Comparison of ENCODE assay signal across 10 mouse cellular contexts in the genomic region with DNA sequence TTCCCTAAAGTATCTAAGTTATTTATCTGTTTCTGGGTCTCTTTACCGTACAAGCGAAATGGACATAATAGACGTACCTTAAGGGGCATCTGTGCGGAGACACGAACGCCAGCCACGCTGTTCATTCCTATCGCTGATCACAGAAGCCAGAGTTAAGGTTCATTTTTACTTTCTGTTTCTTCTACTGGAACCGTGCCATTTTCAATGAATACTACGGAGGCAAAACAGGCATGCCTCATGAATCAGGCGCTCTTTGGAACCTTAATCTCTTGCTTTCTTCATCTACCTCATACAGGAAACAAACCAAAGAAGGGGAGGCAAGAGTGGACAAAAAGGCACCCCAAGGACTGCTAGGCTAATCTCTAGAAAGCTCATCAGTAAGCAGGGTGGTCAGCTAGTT.
DNase-seq lines count a peak whose midpoint lies in the region; ATAC-seq and TF ChIP-seq lines count a peak whose summit lies in the region.
"Had no signal": no experiment of that assay in that cellular context is flagged by ENCODE, and none has a peak within 500 bp of the region (broad histone marks: within the 10 kb centered on the region; RNA-seq: fewer than 3 reads in every experiment).

No protein-coding gene starts in this region.

- no peaks in the 10 kb centered on the region for H3K27me3 ChIP-seq in kidney, embryonic 14.5 days (ENCODE audit: control insufficient read depth, insufficient read depth, low read length)
- H3K27me3 ChIP-seq in embryonic facial prominence, embryonic 14.5 days (replicated peaks; ENCODE audit: control insufficient read depth, insufficient read depth, low read length) = no peaks in the 10 kb centered on the region
- no peaks in the 10 kb centered on the region for H3K27me3 ChIP-seq in forebrain, embryonic 11.5 days (ENCODE audit: control insufficient read depth, insufficient read depth, low read length)
- H3K27me3 ChIP-seq: CH12.LX had no signal

- no peaks in the 10 kb centered on the region for H3K9me3 ChIP-seq in kidney, embryonic 14.5 days (ENCODE audit: control insufficient read depth, low read length)
- no peaks in the 10 kb centered on the region for H3K9me3 ChIP-seq in embryonic facial prominence, embryonic 14.5 days (ENCODE audit: control insufficient read depth, low read length)
- no peaks in the 10 kb centered on the region for H3K9me3 ChIP-seq in forebrain, embryonic 11.5 days (ENCODE audit: control insufficient read depth, low read length)

- no peak overlapping the region for H3K4me3 ChIP-seq in kidney, embryonic 14.5 days (ENCODE audit: low read length)
- H3K4me3 ChIP-seq in embryonic facial prominence, embryonic 14.5 days (ENCODE audit: low read depth, low read length) = no peak overlapping the region
- no peak overlapping the region for H3K4me3 ChIP-seq in left cerebral cortex, adult 2 months
- no peak overlapping the region for H3K4me3 ChIP-seq in forebrain, embryonic 11.5 days (ENCODE audit: low read depth, low read length)

- ATAC-seq in kidney, embryonic 14.5 days (ENCODE audit: low FRiP score, low TSS enrichment) = no peak
- ATAC-seq in CD4-positive, CD25-positive, alpha-beta regulatory T cell, adult 4 months = peak; percentile 53
- no peak for ATAC-seq in embryonic facial prominence, embryonic 14.5 days (ENCODE audit: low read depth)
- ATAC-seq in megakaryocyte progenitor cell, adult 5-6 weeks (replicated peaks; ENCODE audit: poor library complexity) = peak; percentile 57
- no peak for ATAC-seq in forebrain, embryonic 11.5 days (replicated peaks; ENCODE audit: low FRiP score)

- no peak overlapping the region for H3K27ac ChIP-seq in kidney, embryonic 14.5 days (ENCODE audit: low read depth, low read length)
- 0 out of 2 replicates have a peak overlapping the region, but pooled peaks have one; percentile 24 for H3K27ac ChIP-seq in embryonic facial prominence, embryonic 14.5 days (replicated peaks; ENCODE audit: low read depth, low read length)
- H3K27ac ChIP-seq in left cerebral cortex, adult 2 months = no peak overlapping the region
- no peak overlapping the region for H3K27ac ChIP-seq in forebrain, embryonic 11.5 days (ENCODE audit: low read depth, low read length)
- H3K27ac ChIP-seq: liver, embryonic 14.5 days had no signal

- no peaks in the 10 kb centered on the region for H3K4me1 ChIP-seq in kidney, embryonic 14.5 days (ENCODE audit: control insufficient read depth, insufficient read depth, low read length)
- no peaks in the 10 kb centered on the region for H3K4me1 ChIP-seq in embryonic facial prominence, embryonic 14.5 days (ENCODE audit: control insufficient read depth, insufficient read depth, low read length)
- 0 out of 2 replicates have a peak, but pooled peaks cover 2% of the 10 kb centered on the region for H3K4me1 ChIP-seq in forebrain, embryonic 11.5 days (replicated peaks; ENCODE audit: control insufficient read depth, insufficient read depth, low read length)

- 79% methylated on average over 11 of the region's 11 CpGs for WGBS in kidney, embryonic 14.5 days
- WGBS in embryonic facial prominence, embryonic 14.5 days = 84% methylated on average over 11 of the region's 11 CpGs
- WGBS in forebrain, embryonic 11.5 days = 87% methylated on average over 11 of the region's 11 CpGs

- intact Hi-C loops in left cerebral cortex, adult 2 months (cut with DNase I) = no loop called here

- H3K36me3 ChIP-seq in kidney, embryonic 14.5 days (ENCODE audit: control insufficient read depth, insufficient read depth, low read length) = no peaks in the 10 kb centered on the region
- H3K36me3 ChIP-seq in embryonic facial prominence, embryonic 14.5 days (ENCODE audit: control insufficient read depth, insufficient read depth, low read length) = no peaks in the 10 kb centered on the region
- H3K36me3 ChIP-seq in forebrain, embryonic 11.5 days (ENCODE audit: control insufficient read depth, insufficient read depth, low read length) = no peaks in the 10 kb centered on the region

- peak; percentile 26 for DNase-seq in kidney, adult 11 months
- DNase-seq in embryonic facial prominence, embryonic 14.5 days (ENCODE audit: low spot score) = no peak
- no peak for DNase-seq in left cerebral cortex, adult 2 months (ENCODE audit: extremely low spot score in 1 of 2, low spot score in 2 of 2)
- no peak for DNase-seq in forebrain, embryonic 11.5 days (ENCODE audit: low spot score)
- DNase-seq: cerebellum, adult 9-10 months had no signal

- no peak overlapping the region for H3K4me2 ChIP-seq in kidney, embryonic 14.5 days (replicated peaks; ENCODE audit: low read depth, low read length)
- H3K4me2 ChIP-seq in embryonic facial prominence, embryonic 14.5 days (ENCODE audit: low read depth, low read length) = no peak overlapping the region
- H3K4me2 ChIP-seq in forebrain, embryonic 11.5 days (ENCODE audit: low read depth, low read length, severe bottlenecking) = no peak overlapping the region

- H3K9ac ChIP-seq in kidney, embryonic 14.5 days (ENCODE audit: low read depth, low read length) = no peak overlapping the region
- no peak overlapping the region for H3K9ac ChIP-seq in embryonic facial prominence, embryonic 14.5 days (ENCODE audit: low read depth, low read length)
- H3K9ac ChIP-seq in forebrain, embryonic 11.5 days (ENCODE audit: low read length) = no peak overlapping the region
- H3K9ac ChIP-seq: liver, embryonic 14.5 days had no signal

- TF ChIP-seq CTCF in left cerebral cortex, adult 2 months (IDR thresholded peaks at IDR 0.05) = no peak

Comparison
In these comparisons a context has a peak if more than half of its experiments do, and no peak if none do; other contexts are left out.
1. ATAC-seq: peak in CD4-positive, CD25-positive, alpha-beta regulatory T cell, adult 4 months (single experiment) and megakaryocyte progenitor cell, adult 5-6 weeks (single experiment); none in kidney, embryonic 14.5 days (single experiment), embryonic facial prominence, embryonic 14.5 days (single experiment) and forebrain, embryonic 11.5 days (single experiment).